Mouse (Mus musculus) kidney, adult 8-10 months (tissue): ENCODE data around the gene Ftsj3.
"Not testable (repeated sequence)": the region's sequence is repeated elsewhere in the genome, so short reads cannot be mapped to it uniquely, and the experiment has no call there.

ENCODE experiments used
- DNase-seq, 2 experiments: peaks; one replicate each; pipeline ENCODE4 v3.0.0; 2022

The Ftsj3 gene

GRCm38 (mm10) chr11:106268326-106269059 lies 12.6 kb upstream of the Ftsj3 start:
- peak; percentile 71 to 72 for DNase-seq

GRCm38 (mm10) chr11:106267871-106268270 lies 12.0 kb upstream of the Ftsj3 start:
- no peak for DNase-seq

- peak; percentile 64 to 66 for DNase-seq
These were observed 11.5 kb upstream of the Ftsj3 start for GRCm38 (mm10) chr11:106267311-106267852.

GRCm38 (mm10) chr11:106266431-106266830 lies 10.6 kb upstream of the Ftsj3 start:
- no peak for DNase-seq

- DNase-seq: no peak
These were observed 9.7 kb upstream of the Ftsj3 start for GRCm38 (mm10) chr11:106265570-106265969.

DNA sequence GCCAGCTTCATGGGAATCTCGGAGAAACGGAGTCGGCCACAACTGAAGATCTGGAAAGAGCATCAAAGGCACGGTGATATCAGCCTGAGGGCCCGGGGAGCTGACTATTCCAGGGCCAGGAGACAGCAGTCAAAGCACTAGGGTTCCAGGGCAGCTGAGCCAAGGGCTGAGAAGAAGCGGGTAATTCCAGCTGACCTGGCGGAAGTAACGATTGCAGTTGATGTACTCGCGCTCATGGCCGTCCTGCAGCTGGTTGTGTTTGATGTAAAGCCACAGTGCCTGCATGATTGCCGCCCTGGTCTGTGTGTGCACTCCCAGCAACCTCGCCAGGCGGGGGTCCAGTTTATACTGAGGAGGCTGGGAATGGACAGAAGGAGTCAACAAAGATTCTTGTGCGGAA lies 9.1 kb upstream of the Ftsj3 start:
- DNase-seq: no peak

DNA sequence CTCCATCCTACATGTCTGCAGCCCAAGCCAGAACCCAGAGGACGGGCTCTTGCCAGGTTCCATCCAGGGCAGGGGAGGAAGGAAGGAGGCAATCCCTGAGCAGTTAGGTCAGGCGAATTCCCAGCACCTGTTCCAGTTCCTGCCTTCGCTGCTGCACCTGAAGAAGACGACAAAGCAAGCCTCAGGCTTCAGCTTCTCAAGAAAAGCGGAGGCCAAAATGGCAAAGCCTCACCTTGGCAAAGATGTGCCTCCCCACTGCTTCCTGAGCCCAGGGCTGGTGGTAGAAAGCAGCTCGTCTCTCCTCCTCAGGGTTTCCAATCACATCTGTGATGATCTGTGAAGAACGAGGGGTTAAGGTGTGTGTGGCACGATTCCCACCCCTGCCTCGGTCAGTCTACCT lies 8.1 kb upstream of the Ftsj3 start:
- no peak for DNase-seq

- DNase-seq: no peak
These were observed 5.1 kb upstream of the Ftsj3 start for GRCm38 (mm10) chr11:106260826-106261450.

- DNase-seq: peak in 1 of 2 experiments; percentile 52
These were observed 896 bp upstream of the Ftsj3 start for GRCm38 (mm10) chr11:106256775-106257174.

- no peak for DNase-seq
These were observed 705 bp downstream of the Ftsj3 start for GRCm38 (mm10) chr11:106255174-106255573.

DNA sequence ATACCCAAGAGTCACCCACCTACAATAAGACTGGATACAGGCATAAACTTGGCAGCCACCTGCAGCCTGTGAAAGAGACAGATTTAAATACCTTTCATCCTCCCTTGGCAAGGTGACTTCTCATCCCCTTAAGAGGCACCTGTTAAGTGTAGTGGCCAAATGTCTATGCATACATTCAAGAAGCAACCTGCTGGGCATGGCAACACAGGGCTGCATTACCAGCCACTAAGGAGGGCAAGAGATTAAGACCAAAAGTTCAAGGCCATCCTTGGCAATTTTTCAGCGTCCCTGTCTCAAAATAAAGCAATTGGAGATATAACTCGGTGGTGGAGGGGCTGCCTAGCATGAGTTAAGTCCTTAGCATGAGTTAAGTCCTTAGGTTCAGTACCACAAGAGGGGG lies 1.1 kb downstream of the Ftsj3 start:
- DNase-seq: peak in 1 of 2 experiments; percentile 0

GRCm38 (mm10) chr11:106249326-106249725 lies 6.6 kb downstream of the Ftsj3 start:
- peak; percentile 55 to 59 for DNase-seq

- no peak for DNase-seq
These were observed 9.0 kb downstream of the Ftsj3 start for GRCm38 (mm10) chr11:106246834-106247233.

DNA sequence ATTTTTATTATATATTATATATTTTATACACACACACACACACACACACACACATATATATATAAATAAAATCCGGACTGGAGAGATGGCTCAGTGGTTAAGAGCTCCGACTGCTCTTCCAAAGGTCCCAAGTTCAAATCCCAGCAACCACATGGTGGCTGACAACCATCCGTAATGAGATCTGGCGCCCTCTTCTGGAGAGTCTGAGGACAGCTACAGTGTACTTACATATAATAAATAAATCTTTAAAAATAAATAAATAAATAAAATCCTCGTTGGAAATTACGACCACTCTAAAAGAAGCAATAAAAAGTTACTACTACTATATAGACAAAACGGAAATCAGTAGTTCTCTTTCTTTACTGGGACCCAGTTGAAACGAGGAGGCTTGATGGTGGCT lies 21.9 kb downstream of the Ftsj3 start:
- DNase-seq: not testable (repeated sequence)

DNA sequence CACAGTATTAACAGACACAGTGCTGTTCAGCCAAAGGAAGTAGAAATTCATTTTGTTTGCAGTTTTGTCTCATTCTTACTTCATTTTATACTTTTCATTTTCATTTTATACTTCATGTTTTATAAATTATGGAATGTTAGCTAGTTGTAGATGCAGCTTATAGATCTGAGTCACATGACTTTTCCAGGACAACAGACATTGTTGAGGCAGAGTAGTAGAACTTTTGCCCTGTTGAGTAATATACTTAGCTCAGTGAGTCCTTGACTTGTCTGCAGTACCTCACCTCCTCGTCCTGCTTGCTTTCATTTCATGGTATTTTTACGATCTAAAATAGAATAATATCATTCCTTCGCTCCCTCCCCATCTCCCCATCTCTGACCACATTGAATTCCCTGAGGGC lies 35.3 kb downstream of the Ftsj3 start:
- DNase-seq: no peak

DNA sequence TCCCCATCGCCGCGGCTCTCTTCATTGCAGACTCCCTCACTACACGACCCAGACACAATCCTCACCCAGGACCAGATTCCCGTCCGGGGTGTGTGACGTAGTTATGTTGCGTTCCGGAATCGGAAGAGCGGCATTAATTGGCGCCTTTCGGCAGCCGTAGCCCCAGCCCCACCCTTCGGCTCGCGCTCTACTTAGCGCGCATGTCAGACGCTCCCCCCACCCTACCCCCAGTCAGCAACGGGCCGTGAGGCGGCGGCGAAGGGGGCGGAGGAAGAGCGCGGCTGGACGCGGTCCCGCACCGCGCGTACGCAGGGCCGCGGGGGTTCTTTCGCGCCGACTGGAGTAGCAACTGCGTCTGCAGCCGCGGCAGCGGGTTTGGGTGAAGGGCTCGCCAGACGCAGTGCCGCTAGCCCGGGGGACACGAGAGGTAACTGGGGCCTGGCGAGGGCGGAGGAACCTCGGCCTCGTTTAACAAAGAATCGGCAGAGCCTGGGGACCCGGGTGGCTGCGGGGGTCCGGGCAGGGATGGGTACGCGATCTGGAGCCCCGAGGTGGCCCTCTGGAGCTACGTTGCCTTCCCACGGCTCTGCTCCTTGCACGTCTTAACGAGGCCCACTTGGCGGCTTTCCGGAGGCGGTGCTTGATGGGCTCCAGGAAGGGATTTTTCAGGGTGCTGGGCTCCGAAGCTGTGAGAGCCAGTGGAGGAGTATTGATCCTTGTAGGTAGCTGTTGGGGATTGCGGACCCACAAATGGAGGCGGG lies 39.0 kb downstream of the Ftsj3 start, which contains the start of gene Ddx42:
TSS of gene Ddx42 (plus strand) at position 197 of the 761 bp plus-strand sequence.
- peak; percentile 89 to 91 for DNase-seq

GRCm38 (mm10) chr11:106215927-106216729 lies 39.8 kb downstream of the Ftsj3 start, which contains the start of gene Ccdc47:
Gene Ccdc47 (minus strand): TSS chr11:106216344.
- peak; percentile 97 to 98 for DNase-seq

DNA sequence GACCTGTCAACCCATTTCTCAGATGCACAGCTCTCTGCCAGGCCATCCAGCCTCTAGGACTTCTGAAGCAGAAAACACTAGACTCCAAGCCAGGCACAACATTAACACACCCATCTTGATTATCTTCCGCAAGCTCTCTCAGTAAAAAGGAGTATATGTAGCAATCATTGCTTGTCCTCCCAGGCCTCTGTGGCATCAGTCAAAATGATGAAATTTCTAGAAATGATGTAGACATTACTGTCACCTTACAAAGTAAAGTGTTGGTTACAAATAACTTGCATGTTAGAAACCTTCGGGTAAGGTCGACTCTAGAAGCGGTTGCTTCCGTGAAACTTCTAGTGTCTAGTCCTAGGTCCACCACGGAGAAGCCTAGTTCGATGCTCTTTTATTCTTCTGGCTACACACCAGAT lies 40.4 kb downstream of the Ftsj3 start:
- DNase-seq: no peak

DNA sequence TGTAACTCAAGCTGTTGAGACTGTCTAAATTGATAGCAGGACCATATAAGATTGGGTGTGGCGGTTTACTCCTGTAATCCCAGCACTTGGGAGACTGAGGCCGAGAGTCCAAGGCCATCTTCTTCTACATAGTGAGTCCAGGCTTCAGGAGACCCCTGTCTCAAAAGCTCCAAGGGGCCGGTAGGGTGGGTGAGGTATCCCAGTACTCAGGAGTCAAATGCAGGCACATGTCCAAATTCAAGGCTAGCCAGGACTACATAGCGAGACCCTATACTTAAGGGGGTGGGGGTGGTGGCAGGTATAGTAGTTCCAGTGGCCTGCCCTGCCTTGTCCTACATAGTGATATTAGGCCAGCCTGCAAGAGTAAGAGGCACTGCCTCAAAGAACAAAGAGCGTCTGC lies 41.0 kb downstream of the Ftsj3 start:
- DNase-seq: no peak

- DNase-seq: no peak
These were observed 43.1 kb downstream of the Ftsj3 start for GRCm38 (mm10) chr11:106212771-106213170.

DNA sequence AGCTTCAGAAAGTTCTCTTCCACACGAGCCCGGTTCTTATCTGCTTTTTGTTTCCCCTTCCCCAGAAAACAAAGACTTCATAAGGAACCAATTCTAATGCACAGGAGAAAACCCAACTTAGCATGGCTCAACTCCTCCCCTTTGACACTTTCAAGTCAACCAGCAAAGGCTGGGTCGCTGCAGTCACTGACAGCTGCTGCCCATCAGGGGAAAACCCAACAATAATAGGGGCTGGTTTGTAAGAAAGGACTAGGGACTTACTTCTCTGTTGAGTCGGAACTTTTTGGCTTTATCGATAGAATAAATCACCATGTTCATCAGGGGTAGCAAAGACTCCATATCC lies 53.8 kb downstream of the Ftsj3 start, which contains the start of gene Strada:
TSS of gene Strada (minus strand) at position 46 of the 343 bp plus-strand sequence.
- DNase-seq: no peak
